Mouse (Mus musculus) myocyte (in vitro differentiated cells): Measurements from ENCODE around the gene Hat1. TPM values are rescaled to one million over a fixed set of nuclear protein-coding genes. Genes with fewer than 3 reads are reported as not detected.
"Not testable (repeated sequence)": the region's sequence is repeated elsewhere in the genome, so short reads cannot be mapped to it uniquely, and the experiment has no call there.

ENCODE experiments used
- H3K27me3 ChIP-seq: one replicate; pipeline ENCODE4 v1.6.1; 2011; ENCODE audit not compliant: control insufficient read depth, insufficient read depth, insufficient read length
- H3K36me3 ChIP-seq: one replicate; pipeline ENCODE4 v1.6.1; 2011; ENCODE audit not compliant: control insufficient read depth, insufficient read depth
- H3K4me2 ChIP-seq: one replicate; pipeline ENCODE4 v1.6.1; 2011; ENCODE audit warnings: low read depth, control low read depth
- H3K4me3 ChIP-seq: one replicate; pipeline ENCODE4 v1.5.1; 2011; ENCODE audit warnings: mild to moderate bottlenecking, control low read depth, moderate library complexity
- H3K79me2 ChIP-seq: one replicate; pipeline ENCODE4 v1.6.1; 2011; ENCODE audit not compliant: control insufficient read depth, insufficient read depth
- H3ac ChIP-seq: one replicate; pipeline ENCODE4 v1.6.1; 2011; ENCODE audit not compliant: control insufficient read depth, insufficient read length
- CEBPB ChIP-seq: IDR thresholded peaks from 2 replicates; pipeline ENCODE4 v1.6.1; 2011; ENCODE audit warnings: mild to moderate bottlenecking, moderate library complexity; ENCODE audit not compliant: poor library complexity, insufficient read depth, severe bottlenecking
- E2F4 ChIP-seq: IDR thresholded peaks from one replicate; pipeline ENCODE4 v1.6.1; 2011; ENCODE audit warnings: mild to moderate bottlenecking, control low read depth, moderate library complexity; ENCODE audit not compliant: insufficient read depth
- MAX ChIP-seq: IDR thresholded peaks from one replicate; pipeline ENCODE4 v1.6.1; 2011; ENCODE audit warnings: low read depth, mild to moderate bottlenecking, control low read depth
- MYOD1 ChIP-seq, 3 experiments: IDR thresholded peaks; one replicate each; pipeline ENCODE4 v1.6.1; 2011; ENCODE audit warnings: control low read depth in 2 of 3, low read depth in 2 of 3, mild to moderate bottlenecking in 2 of 3, moderate library complexity in 1 of 3; ENCODE audit not compliant: insufficient read length in 2 of 3, control insufficient read depth in 1 of 3
- MYOG ChIP-seq, 3 experiments: IDR thresholded peaks; one replicate each; pipeline ENCODE4 v1.6.1; 2011; ENCODE audit warnings: control low read depth in 2 of 3, low read depth in 2 of 3, mild to moderate bottlenecking in 2 of 3; ENCODE audit not compliant: insufficient read length in 2 of 3, control insufficient read depth in 1 of 3, insufficient read depth in 1 of 3
- POLR2A ChIP-seq: IDR thresholded peaks from one replicate; pipeline ENCODE4 v1.6.1; 2011; ENCODE audit warnings: low read depth, mild to moderate bottlenecking, control low read depth, moderate library complexity; ENCODE audit not compliant: insufficient read length
- POLR2AphosphoS2 ChIP-seq: IDR thresholded peaks from one replicate; pipeline ENCODE4 v1.6.1; 2011; ENCODE audit warnings: low read depth, control low read depth; ENCODE audit not compliant: insufficient read length
- REST ChIP-seq: IDR thresholded peaks from one replicate; pipeline ENCODE4 v1.6.1; 2011; ENCODE audit warnings: mild to moderate bottlenecking, control low read depth, moderate library complexity; ENCODE audit not compliant: insufficient read depth, insufficient read length
- SRF ChIP-seq: IDR thresholded peaks from one replicate; pipeline ENCODE4 v1.6.1; 2011; ENCODE audit warnings: low read depth; ENCODE audit not compliant: control insufficient read depth, insufficient read length
- TCF12 ChIP-seq: IDR thresholded peaks from one replicate; pipeline ENCODE4 v1.6.1; 2011; ENCODE audit warnings: mild to moderate bottlenecking, control low read depth; ENCODE audit not compliant: poor library complexity, insufficient read depth, severe bottlenecking
- TCF3 ChIP-seq: IDR thresholded peaks from one replicate; pipeline ENCODE4 v1.6.1; 2011; ENCODE audit warnings: low read depth, control low read depth; ENCODE audit not compliant: insufficient read length
- USF1 ChIP-seq: IDR thresholded peaks from one replicate; pipeline ENCODE4 v1.6.1; 2011; ENCODE audit warnings: low read depth, mild to moderate bottlenecking, control low read depth, moderate library complexity
- polyA plus RNA-seq: library from polyadenylated mRNA; unstranded; fragments of >200 nt; fragmentation: generic; extraction: Trizol; gene quantifications from one replicate; pipeline ENCODE4 v1.2.1, GENCODE M21; 2012; ENCODE audit warnings: missing spikeins

Gene Hat1
- polyA plus RNA-seq, 1 experiment, result 16.0 TPM

DNA sequence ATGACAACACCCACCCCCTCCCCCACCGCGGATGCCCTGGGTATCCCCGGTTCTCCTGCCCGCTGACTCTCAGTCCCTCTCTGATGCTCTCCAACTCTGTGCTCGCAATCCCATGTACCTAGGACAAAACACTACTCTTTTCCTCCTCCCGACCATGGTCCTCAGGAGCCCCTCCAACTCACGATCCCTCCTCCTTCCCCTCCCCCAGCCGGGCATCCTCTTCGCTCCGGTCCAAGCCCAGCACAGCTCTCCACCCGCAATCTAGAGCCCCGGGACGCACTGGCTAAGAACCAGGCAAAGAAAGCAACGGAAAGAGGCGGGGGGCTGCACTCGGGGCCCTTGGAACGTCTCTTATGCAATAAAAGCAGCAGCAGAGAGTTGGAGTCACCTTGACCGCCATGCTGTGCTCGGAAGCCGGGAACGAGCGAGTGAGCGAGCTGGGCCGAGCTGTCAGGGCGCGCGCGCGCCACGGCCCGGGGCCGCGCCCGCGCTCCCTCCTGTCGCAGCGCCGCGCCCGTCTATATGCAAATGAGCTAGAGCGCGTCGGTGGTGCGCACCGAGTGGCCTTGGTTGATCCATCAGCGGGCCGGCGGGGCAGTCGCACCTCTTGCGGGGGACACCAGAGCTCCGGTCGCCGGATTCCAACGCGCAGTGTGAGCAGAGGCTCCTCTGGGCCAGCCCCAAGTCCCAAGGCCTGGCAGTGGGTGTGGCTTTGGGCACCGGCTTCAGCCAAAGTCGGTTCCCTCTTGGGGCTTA, 21.5 kb upstream of the Hat1 start, which contains the start of gene Slc25a12:
TSS of gene Slc25a12 (minus strand) at position 625 of the 756 bp plus-strand sequence.
- H3ac ChIP-seq, result peak within 1 kb of the TSS; percentile 17
- peak within 1 kb of the TSS; percentile 92 for H3K4me3 ChIP-seq
- H3K27me3 ChIP-seq, result no peaks in the 10 kb centered on the region
- peak within 1 kb of the TSS; percentile 86 for H3K4me2 ChIP-seq
- no peaks in the 10 kb centered on the region for H3K36me3 ChIP-seq
- TF ChIP-seq TCF12, result no peak
- TF ChIP-seq CEBPB, result no peak
- no peak for TF ChIP-seq USF1
- no peak for TF ChIP-seq SRF
- no peak for TF ChIP-seq REST
- no peak for TF ChIP-seq MAX
- TF ChIP-seq POLR2AphosphoS2, result peak; percentile 73
- peak in 1 of 3 experiments; percentile 19 for TF ChIP-seq MYOG (IDR thresholded peaks at IDR 0.05; ENCODE audit: control insufficient read depth in 1 of 3, insufficient read depth in 1 of 3, insufficient read length in 2 of 3, low read depth in 2 of 3)
- TF ChIP-seq TCF3, result no peak
- peak; percentile 75 for TF ChIP-seq POLR2A
- TF ChIP-seq MYOD1 (IDR thresholded peaks at IDR 0.05; ENCODE audit: control insufficient read depth in 1 of 3, insufficient read length in 2 of 3, low read depth in 2 of 3), result no peak
- TF ChIP-seq E2F4, result no peak
- peaks cover 14% of the 10 kb centered on the region for H3K79me2 ChIP-seq

DNA sequence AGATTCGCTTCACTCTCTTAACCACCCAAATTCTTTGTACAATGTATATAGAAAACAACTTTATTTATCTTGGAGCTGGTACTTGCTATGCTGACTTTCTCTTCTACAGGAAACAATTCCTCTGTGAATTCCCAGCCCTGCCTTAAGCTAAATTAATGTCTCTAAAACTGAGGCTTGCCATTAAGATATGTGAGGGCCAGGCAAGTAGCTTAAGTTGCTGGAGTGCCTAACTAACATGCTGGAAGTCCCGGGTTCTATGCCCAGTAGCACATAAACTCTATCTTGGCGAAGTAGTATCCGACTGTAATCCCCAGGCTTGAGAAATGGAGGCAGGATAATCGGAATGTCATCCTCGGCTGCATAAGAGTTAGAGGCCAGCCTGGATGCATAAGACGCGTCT, 20.7 kb upstream of the Hat1 start:
- Histone ChIP-seq H3K36me3 (no peaks in the 10 kb centered on the region), H3K27me3 (no peaks in the 10 kb centered on the region), H3K4me2 (peak overlapping the region; percentile 86), H3K79me2 (peaks cover 14% of the 10 kb centered on the region), H3ac (no peak overlapping the region), H3K4me3 (peak overlapping the region; percentile 92)
- TF ChIP-seq REST (no peak), SRF (no peak), POLR2A (no peak), MYOD1 (IDR thresholded peaks at IDR 0.05; ENCODE audit: control insufficient read depth in 1 of 3, insufficient read length in 2 of 3, low read depth in 2 of 3) (no peak), E2F4 (no peak), TCF3 (no peak), MAX (no peak), MYOG (IDR thresholded peaks at IDR 0.05; ENCODE audit: control insufficient read depth in 1 of 3, insufficient read depth in 1 of 3, insufficient read length in 2 of 3, low read depth in 2 of 3) (no peak), CEBPB (no peak), POLR2AphosphoS2 (no peak), TCF12 (no peak)

DNA sequence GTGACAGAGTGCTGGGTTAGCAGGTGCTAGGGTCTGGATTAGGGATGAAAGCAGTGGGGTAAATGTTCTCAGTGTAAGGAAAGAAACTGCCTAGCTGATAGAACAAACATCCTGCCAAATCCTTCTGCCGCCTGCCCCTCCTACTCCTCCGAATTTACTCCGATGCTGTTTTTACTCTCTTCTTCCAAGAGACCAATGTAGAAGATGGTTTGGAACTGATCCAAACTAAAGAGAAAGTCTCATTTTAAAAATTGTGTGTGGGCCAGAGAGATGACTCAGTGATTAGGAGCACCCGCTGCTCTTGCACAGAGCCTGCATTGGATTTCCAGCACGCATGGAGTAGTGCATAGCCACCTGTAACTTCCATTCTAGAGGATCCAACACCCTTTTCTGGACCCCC, 17.0 kb upstream of the Hat1 start:
- H3K27me3 ChIP-seq, result no peaks in the 10 kb centered on the region
- H3K4me2 ChIP-seq, result peak overlapping the region; percentile 58
- no peak for TF ChIP-seq TCF3
- no peak for TF ChIP-seq MYOD1 (IDR thresholded peaks at IDR 0.05; ENCODE audit: control insufficient read depth in 1 of 3, insufficient read length in 2 of 3, low read depth in 2 of 3)
- TF ChIP-seq USF1, result no peak
- TF ChIP-seq CEBPB, result no peak
- TF ChIP-seq E2F4, result no peak
- no peak for TF ChIP-seq TCF12
- no peak for TF ChIP-seq POLR2AphosphoS2
- TF ChIP-seq REST, result no peak
- TF ChIP-seq MAX, result no peak
- TF ChIP-seq POLR2A, result no peak
- no peak for TF ChIP-seq SRF
- TF ChIP-seq MYOG (IDR thresholded peaks at IDR 0.05; ENCODE audit: control insufficient read depth in 1 of 3, insufficient read depth in 1 of 3, insufficient read length in 2 of 3, low read depth in 2 of 3), result no peak
- H3K79me2 ChIP-seq, result peaks cover 2% of the 10 kb centered on the region
- H3K36me3 ChIP-seq, result no peaks in the 10 kb centered on the region
- no peak overlapping the region for H3K4me3 ChIP-seq
- no peak overlapping the region for H3ac ChIP-seq

DNA sequence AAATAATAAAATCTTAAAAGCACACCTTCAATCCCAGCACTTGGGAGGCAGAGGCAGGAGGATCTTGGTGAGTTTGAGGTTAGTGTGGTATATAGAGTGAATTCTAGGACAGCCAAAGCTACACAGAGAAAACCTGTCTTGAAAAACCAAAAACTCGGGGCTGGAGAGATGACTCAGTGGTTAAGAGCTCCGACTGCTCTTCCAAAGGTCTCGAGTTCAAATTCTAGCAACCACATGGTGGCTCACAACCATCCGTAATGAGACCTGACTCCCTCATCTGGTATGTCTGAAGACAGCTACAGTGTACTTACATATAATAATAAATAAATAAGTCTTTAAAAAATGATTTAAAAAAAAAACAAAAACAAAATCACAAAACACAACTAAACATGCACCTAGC, 16.5 kb upstream of the Hat1 start:
- not testable (repeated sequence) for H3K79me2 ChIP-seq, H3K27me3 ChIP-seq, H3K4me3 ChIP-seq, H3K36me3 ChIP-seq, H3ac ChIP-seq
- peak overlapping the region; percentile 58 for H3K4me2 ChIP-seq
